Mouse (Mus musculus): ENCODE results near the gene Pip4k2c. TPM values are rescaled to one million over a fixed set of nuclear protein-coding genes. Genes with fewer than 3 reads are reported as not detected.
A peak's percentile ranks its signal among the peaks of the same experiment; 100 is the strongest.

The Pip4k2c gene
- total RNA-seq, 2 experiments from 2014 or later: 92.7 to 98.9 TPM

GRCm38 (mm10) chr10:127189651-127190381 lies 21.6 kb downstream of the Pip4k2c start, which contains the start of gene Arhgef25:
Gene Arhgef25, minus strand, starts transcription at chr10:127190083.
- DNase-seq (ENCODE audit: extremely low spot score in 1 of 2, low spot score in 1 of 2): no peak

DNA sequence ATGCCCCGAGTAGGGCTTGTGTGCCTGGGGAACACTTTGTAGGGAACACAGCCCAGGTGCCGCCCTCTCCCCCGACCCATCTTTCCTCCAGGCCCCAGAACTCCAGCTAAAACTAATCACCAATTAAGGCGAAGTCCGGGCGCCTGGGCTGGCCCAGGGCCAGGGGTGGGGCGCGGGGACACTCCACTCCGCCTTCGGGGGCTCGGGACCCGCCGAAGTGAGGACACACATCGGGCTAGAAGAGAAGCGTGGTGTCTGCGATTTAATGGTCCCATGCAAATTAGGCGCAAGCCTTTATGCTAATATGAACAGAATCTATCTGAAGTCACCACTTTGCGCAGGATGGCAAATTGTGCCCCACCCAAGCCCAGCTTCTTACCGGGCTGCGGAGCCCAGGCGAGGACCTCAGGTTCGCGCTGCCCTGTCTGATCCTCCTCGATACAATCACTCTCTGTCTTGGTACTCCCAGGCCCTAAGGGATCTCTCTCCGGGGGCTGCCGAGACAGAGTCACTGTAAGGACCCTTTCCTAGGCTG lies 22.2 kb downstream of the Pip4k2c start:
- peak in 1 of 2 experiments; percentile 24 for DNase-seq (ENCODE audit: extremely low spot score in 1 of 2, low spot score in 1 of 2)

GRCm38 (mm10) chr10:127188465-127189115 lies 22.8 kb downstream of the Pip4k2c start:
- peak in 1 of 2 experiments; percentile 53 for DNase-seq (ENCODE audit: extremely low spot score in 1 of 2, low spot score in 1 of 2)

GRCm38 (mm10) chr10:127188079-127188453 lies 23.3 kb downstream of the Pip4k2c start:
- DNase-seq (ENCODE audit: extremely low spot score in 1 of 2, low spot score in 1 of 2): no peak

DNA sequence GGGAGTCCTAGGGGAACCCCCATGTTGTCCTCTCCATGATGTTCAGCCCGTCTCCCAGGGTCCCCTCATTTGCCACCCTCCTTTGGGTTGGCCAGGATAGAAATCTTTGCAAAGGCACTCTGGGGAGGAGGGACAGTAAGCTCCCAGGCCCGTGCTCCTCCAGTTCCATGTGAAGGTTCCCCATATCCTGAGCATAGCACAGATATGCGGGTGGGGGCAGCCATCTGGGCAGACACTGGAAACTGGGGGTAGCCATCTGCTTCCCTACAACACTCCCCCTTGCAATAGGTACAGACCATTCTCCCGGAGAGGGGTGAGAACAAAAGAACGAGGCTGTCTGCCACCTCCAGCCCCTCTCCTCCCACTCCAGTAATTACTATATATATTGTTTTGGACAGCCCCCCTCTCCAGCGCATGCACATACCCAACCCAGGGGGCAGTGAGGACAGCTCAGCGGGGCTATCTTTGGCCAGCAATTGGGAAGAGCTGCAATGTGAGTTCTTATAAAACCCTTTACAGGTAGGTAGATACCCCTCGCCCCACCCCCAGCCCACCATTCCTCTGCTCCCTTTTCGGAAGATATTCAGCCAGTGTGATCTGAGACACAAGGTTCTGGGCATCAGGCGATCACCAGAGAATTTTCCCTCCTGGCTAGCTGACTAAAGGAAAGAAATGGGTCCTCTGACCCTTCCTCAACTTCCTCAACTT lies 23.9 kb downstream of the Pip4k2c start:
- peak in 1 of 2 experiments; percentile 56 for DNase-seq (ENCODE audit: extremely low spot score in 1 of 2, low spot score in 1 of 2)

GRCm38 (mm10) chr10:127186451-127186850 lies 24.9 kb downstream of the Pip4k2c start:
- no peak for DNase-seq (ENCODE audit: extremely low spot score in 1 of 2, low spot score in 1 of 2)

DNA sequence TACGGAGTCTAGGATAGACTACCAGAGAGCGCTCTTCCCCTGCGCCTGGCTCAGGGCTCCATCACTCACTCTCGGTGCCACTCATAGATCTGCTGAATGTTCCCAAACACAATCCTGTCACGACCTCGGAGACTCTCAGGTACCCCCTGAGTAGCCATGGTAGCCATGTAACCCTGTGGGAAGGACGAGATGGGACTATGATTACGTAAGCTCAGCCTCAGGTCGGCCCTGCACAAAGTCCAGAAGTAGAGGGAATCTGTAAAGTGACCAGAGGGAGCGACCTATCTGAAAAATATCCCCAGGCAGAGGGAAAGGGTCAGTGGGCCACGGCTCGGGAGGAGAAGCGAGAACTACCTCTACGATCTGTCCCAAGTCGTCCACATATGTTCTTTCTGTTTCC lies 25.9 kb downstream of the Pip4k2c start:
- DNase-seq (ENCODE audit: extremely low spot score in 1 of 2, low spot score in 1 of 2): no peak

DNA sequence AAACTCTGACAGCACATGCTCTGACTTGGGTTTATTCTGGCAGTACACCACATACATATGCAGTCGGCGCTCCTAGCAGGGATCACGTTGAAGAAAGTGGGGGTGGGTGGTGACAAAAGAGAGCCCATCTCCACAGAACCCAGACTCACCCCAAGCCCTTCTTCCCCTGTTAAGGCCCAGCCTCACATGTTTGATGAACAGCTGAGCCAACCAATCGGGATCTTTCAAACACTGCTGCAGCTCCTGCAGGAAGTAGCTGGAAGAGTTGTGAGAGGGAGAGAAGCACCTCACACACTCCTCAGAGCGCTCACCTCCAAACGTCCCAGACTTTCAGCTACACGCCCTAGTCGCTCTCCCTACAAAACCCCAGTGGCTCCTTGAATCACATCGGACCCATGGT lies 26.3 kb downstream of the Pip4k2c start:
- no peak for DNase-seq (ENCODE audit: extremely low spot score in 1 of 2, low spot score in 1 of 2)

- DNase-seq (ENCODE audit: extremely low spot score in 1 of 2, low spot score in 1 of 2): no peak
Observed at GRCm38 (mm10) chr10:127183759-127184158, 27.6 kb downstream of the Pip4k2c start.

GRCm38 (mm10) chr10:127182624-127183023 lies 28.8 kb downstream of the Pip4k2c start:
- no peak for DNase-seq (ENCODE audit: extremely low spot score in 1 of 2, low spot score in 1 of 2)

- DNase-seq (ENCODE audit: extremely low spot score in 1 of 2, low spot score in 1 of 2): no peak
Observed at GRCm38 (mm10) chr10:127181566-127181965, 29.8 kb downstream of the Pip4k2c start.

DNA sequence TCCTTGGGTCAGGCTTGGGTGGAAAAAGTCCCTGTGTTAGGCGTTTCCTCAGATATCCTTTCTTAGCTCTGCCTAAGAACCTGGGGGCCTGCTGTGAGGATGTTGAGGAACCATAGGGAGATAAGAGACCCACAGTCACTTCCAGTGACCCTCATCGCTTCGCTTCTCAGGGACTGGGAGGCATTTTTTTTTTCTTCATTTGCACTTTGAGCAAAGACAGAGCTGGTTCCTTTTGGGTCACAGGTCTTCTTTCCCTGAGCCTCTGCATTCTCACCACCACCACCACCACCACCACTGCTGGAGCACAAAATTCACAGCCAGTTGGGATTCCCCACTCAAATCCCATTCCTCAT lies 30.7 kb downstream of the Pip4k2c start:
- DNase-seq (ENCODE audit: extremely low spot score in 1 of 2, low spot score in 1 of 2): no peak

DNA sequence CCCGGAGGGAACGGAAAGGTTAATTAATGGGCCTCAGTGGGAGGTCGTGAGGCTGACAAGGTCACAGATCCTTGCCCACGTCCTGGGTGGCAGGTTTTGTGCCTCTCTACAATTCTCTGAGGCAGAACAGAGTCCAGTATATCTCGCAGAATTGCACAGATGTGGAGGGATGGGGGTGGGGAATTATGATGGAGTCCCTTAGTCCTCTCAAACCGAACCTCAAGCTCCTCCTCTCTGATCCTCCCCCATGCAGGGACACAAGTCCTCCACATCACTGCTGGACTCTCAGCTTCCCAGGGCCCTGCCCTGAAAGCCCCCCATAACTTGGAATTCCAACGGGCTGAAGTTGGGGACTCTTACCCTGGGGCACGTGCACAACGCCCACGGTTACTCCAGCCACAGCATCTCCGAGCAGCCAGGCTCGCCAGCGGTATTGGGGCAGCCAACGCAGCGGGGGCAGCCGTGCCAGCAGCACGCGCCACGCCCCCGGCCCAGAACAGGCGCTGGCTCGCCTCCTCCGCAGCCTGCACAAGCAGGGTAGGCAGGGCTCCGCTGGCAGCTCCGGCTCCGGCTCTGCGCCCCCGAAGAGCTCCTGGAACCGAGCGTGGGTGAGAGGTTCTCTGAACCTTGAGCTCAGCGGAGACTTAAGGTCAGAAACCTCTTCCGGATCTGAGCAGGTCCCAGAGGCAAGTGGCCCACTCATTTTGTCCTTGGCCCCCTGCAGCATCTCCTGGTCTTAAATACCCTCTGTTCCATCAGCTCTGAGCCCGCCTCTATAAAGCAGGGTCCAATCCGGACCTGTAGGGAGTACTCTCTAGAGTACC lies 31.3 kb downstream of the Pip4k2c start, which contains the start of gene Slc26a10:
Gene Slc26a10 (minus strand): TSS at position 775 of the 824 bp plus-strand sequence.
- DNase-seq (ENCODE audit: extremely low spot score in 1 of 2, low spot score in 1 of 2): peak in 1 of 2 experiments; percentile 35

DNA sequence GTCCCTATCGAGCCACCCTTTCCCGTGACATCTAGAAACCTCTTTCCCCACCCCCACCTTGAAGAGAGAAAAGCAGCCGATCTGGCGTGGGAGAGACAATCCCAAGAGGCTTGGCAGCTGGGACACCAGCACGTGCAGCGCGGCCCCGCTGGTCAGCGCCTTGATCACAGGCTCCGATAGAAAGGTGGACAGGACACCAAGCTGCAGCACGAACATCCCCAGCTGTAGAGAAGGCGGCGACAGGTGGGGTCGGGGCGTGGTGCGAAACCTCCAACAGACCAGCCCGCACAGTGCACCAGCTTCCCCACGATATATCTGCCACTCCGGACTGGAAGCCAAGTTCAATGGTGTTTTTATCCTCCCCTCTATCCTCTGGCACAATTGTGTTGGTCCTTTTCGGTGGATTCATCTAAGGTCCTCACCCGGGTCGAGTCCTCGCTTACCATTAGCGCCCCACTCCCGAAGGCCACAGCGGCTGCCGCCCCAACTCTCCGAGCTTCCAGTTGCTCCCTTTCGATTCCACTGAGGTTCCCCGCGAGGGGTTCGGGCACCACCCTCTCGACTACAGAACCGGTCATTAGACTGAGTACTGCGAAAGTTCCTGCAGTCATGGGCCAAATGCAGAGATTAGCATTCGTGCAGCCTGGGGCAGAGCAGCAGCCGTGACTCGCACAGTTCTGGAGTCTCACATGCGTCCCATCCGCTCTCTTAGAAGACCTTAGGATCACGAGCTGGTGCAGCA lies 32.9 kb downstream of the Pip4k2c start:
- peak; percentile 13 to 21 for DNase-seq (ENCODE audit: extremely low spot score in 1 of 2, low spot score in 1 of 2)

- peak; percentile 63 to 83 for DNase-seq (ENCODE audit: extremely low spot score in 1 of 2, low spot score in 1 of 2)
Observed at GRCm38 (mm10) chr10:127177719-127178118, 33.7 kb downstream of the Pip4k2c start.

DNA sequence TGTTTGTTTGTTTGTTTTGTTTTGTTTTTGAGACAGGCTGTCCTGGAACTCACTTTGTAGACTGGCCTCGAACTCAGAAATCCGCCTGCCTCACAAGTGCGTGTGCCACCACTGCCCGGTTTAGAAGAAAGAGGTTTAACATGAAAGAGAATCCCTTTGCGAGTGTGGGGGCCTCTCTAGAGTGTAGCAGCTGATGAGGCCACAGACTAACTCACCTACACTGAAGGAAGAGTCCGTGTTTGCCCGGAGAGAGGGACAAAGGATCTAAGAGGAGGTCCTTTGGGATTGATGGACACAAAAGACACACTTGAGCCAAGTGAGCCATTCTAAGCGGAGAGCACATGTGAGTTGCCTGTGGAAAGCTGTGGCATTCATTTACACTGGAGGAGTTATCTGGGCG lies 34.1 kb downstream of the Pip4k2c start:
- DNase-seq (ENCODE audit: extremely low spot score in 1 of 2, low spot score in 1 of 2): peak in 1 of 2 experiments; percentile 6

GRCm38 (mm10) chr10:127176756-127177155 lies 34.6 kb downstream of the Pip4k2c start:
- DNase-seq (ENCODE audit: extremely low spot score in 1 of 2, low spot score in 1 of 2): no peak

DNA sequence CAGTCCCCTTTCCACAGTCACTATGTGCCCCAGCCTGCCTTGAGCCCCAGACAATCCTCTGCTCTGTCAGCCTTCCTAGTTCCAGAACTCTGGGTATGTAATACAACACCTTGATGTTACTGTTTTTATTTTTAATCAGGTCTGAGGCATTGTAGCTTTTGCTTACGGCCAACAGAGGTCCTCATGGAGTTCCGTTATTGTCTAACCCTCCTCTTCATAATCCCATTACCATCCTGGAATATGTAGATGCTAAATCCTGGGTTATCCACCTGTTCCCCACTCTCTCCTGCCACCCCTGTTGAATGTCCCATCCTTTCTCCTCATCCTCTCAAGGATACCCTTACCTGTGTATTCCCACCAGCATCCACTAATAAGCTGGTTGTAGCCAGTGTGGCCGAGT lies 35.2 kb downstream of the Pip4k2c start:
- no peak for DNase-seq (ENCODE audit: extremely low spot score in 1 of 2, low spot score in 1 of 2)

DNA sequence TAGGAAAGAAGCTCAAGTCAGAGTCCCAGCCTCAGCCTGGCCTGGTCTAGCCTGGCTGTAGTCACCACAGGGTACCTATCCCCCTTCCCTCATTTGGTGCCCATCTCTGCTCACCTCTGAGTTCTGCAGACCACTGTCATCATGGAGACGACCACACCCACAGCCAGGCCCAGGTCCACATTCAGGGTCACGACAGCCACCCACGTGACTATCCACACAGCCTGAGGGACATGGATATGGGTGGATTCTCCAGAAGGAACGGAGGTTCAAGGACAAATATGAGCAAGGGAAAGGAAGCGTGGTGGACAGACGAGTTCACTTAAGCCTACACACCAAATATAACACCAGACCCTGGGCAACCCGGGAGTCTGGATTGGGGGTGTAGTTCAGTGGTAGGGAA lies 37.2 kb downstream of the Pip4k2c start:
- no peak for DNase-seq (ENCODE audit: extremely low spot score in 1 of 2, low spot score in 1 of 2)

All from layer of hippocampus, postnatal 25 days (tissue).